Mouse (Mus musculus) testis, postnatal 10 days (tissue): ENCODE measurements at regions not wholly inside any gene's neighbourhood (a gene's known extent, or its start where the extent isn't known, plus 50 kb on each side); places are given as distances from the start of the nearest gene placed in this dataset.
A peak's percentile ranks its signal among the peaks of the same experiment; 100 is the strongest.
"Not testable (repeated sequence)": the region's sequence is repeated elsewhere in the genome, so short reads cannot be mapped to it uniquely, and the experiment has no call there.

Experiments
- DNase-seq: peaks from one replicate; pipeline ENCODE4 v3.0.0; 2021; ENCODE audit warnings: low spot score

DNA sequence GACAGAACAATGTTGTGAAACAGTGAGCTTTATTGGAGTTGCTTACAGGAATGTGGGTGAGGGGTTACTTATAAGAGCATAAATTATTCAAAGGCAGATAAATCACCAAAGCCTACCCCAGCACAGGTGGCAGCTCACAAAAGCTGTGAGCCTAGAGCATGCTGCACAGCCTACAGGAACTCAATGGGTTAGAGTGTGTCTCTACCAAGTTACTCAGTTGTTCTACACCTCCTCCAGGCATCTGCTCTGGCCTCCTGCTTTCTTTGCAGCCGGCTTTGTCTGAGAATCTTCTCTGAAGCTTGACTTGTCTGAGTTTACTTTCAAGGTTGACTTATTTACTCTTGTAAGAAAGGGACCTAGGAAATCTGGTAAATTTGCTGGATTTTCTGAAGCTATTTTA, 336.5 kb downstream of the Fscb start:
- DNase-seq: no peak

- no peak for DNase-seq
Measured at GRCm38 (mm10) chr12:64116438-64116837, 358.1 kb downstream of the Fscb start.

DNA sequence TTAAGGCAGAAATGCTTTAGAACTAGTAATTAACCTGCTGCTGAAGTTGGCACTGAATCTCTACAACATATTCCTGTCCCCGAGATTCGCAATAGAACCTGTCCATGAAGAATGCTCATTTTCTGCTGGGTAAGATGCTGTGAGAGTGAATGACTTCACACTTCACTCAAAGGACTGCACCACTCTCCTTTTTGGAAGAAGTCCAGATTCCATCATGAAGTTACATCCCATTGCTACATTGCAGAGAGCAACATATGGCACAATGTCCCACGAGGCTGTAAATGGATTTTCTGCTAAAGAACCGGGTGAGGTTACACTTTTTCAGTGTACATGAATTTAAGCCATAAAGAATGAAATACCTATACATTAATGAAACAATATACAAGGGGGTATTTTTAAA, 360.0 kb downstream of the Fscb start:
- no peak for DNase-seq

- peak; percentile 40 for DNase-seq
Measured at GRCm38 (mm10) chr12:64104214-64104613, 370.3 kb downstream of the Fscb start.

DNA sequence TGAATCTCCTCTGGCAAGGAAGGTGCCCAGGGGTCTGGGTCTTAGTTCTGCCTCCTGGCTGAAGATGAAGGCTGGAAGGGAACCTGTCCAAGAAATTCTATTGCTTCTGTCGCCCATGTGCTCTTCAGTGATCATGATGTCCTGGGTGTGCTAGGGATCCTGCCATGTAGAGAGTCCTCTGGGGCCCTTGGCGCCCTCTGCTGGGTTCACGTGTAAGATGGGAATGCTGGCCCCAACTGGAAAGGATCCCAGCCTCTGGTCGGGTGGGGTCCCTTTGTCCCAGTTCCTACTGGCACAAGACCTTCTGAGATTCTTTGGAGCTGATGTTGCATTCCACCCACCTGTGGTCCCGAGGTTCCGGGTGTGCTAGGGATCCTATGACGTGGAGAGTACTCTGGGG, 397.7 kb downstream of the Fscb start:
- no peak for DNase-seq

DNA sequence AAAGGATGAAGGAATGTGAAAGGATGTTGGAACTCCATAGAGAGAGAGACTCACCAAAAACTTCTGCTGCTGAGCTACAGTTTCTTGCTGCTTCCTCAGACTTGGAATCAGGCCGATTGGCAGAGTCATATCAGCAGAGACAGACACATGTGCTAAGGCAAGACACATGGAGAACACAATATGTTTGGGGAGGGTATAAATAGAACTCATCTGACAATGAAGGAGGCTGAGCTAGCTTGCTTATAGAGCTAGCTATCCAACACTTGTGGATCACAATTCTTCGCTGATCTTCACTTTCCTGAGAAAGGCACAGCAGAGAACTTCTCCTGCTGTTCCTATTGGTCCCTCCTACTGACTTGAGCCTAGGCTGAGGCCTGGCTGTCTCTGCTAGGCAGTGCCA, 429.0 kb downstream of the Fscb start:
- DNase-seq: no peak

GRCm38 (mm10) chr12:64008631-64009030, 465.9 kb downstream of the Fscb start:
- not testable (repeated sequence) for DNase-seq
